Mouse (Mus musculus) megakaryocyte progenitor cell, adult 5-6 weeks (primary cell): ENCODE measurements around the gene Prkaa1. TPM values are rescaled to one million over a fixed set of nuclear protein-coding genes. Genes with fewer than 3 reads are reported as not detected.
"Not testable (repeated sequence)": the region's sequence is repeated elsewhere in the genome, so short reads cannot be mapped to it uniquely, and the experiment has no call there.

ENCODE experiments used
- ATAC-seq: replicated peaks from 2 replicates; pipeline ENCODE4 v1.8.0; 2016; ENCODE audit warnings: mild to moderate bottlenecking, moderate TSS enrichment, inconsistent platforms; ENCODE audit not compliant: poor library complexity
- total RNA-seq, 2 experiments: library from RNA; stranded (forward) in 1 of 2; stranded (reverse) in 1 of 2; fragments of 157-497, 149-512 nt in 1 of 2; fragments of 200-1000 nt in 1 of 2; gene quantifications; 2 replicates each; pipeline versions ENCODE4 v1.2.3 to v1.2.4; 2015 to 2017

The Prkaa1 gene
- total RNA-seq, 2 experiments from 2014 or later = 23.5 to 35.6 TPM

- ATAC-seq = peak; percentile 55
Measured at GRCm38 (mm10) chr15:5128176-5128940, 15.3 kb upstream of the Prkaa1 start.

GRCm38 (mm10) chr15:5129111-5129805 is 14.4 kb upstream of the Prkaa1 start:
- peak; percentile 27 for ATAC-seq

DNA sequence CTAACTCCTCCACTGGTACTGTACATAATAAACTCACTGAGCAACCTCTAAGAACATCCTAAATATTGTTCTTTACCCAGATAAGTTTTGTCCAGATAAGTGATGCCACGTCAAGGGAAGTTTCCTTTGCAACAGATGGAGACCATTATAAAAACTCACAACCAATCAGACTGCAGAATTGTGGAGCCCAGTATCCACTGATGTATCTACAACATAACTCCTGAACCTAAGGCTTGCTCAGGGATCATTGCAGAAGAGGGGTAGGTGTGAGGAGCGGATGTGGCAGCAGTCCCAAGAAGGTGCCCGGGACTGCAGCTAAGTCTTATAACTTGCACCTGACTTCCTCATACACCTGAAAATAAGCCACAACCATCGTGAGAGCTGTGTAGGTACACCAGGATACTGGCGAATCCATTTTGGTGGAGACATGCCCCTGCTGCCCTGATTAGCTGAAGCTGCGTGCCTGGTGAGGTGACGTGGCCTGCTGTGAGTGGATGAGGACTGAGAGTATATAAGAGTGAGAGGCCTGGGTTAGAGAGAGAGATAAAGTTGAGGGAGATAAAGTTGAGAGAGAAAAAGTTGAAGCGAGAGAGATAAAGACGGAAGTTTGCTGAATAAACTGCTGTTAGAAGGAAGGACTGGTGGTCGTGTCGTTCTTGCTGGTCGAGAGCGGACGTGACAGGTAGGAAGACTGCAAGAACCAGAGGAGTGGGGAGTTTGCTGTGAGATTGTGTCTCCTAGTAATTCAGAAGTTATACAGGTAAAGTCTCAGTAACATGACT is 12.6 kb upstream of the Prkaa1 start:
- ATAC-seq = not testable (repeated sequence)

DNA sequence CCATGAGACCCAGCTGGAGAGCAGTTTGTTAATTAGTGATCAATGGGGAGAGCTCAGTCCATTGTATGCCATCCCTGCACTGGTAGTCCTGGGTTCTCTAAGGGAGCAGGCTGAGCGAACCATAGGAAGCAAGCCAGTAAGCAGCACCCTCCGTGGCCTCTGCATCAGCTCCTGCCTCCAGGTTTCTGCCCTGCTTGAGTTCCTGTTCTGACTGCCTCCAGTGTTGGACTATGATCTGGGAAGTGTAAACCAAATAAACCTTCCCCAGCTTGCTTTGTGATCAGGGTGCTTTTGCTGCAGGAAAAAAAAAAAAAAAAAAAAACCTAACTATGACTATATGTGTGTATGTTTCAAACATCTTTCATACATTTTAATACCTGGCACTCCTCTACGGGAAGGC is 10.4 kb upstream of the Prkaa1 start:
- ATAC-seq = no peak

DNA sequence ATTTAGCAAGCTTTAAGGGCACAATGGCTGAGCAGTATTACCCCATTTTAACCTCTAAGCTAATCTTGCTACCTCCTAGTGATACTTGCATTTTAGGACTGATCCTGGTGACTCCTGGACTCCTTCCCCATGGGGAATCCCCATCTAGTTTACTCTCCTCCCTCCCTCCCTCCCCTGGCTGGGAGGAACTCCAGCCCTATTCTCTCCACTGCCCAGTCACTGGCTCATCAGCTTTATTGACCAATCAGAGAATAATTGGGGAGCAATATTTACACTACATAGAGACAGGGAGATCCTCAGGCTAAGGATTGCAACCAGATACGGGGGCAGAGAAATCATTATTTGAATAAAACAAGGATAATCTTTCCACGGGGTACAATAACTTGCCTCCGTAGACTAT is 9.5 kb upstream of the Prkaa1 start:
- ATAC-seq = no peak

DNA sequence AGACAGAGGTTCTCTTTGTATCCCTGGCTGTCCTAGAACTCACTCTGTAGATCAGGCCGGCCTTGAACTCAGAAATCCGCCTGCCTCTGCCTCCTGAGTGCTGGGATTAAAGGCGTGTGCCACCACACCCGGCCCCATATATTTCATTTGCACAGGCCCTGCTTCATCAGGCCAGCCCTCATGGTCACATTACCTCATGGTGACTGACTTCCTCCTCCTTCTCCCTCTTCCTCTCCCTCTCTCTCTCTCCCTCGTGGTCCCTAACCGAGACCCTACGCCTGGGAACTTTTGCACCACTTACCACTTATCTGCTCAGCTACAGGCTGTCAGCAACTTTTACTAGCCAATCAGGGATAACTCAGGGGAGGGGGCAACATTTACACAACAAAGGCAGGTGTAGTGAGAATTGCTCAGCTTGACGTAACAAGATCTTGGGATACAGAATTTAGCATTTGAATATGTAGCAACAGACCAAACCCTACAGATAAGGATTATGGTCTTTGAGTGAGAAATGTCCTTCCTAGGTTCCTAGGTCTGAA is 8.6 kb upstream of the Prkaa1 start:
- no peak for ATAC-seq

- peak; percentile 20 for ATAC-seq
Measured at GRCm38 (mm10) chr15:5138021-5138856, 5.4 kb upstream of the Prkaa1 start.

DNA sequence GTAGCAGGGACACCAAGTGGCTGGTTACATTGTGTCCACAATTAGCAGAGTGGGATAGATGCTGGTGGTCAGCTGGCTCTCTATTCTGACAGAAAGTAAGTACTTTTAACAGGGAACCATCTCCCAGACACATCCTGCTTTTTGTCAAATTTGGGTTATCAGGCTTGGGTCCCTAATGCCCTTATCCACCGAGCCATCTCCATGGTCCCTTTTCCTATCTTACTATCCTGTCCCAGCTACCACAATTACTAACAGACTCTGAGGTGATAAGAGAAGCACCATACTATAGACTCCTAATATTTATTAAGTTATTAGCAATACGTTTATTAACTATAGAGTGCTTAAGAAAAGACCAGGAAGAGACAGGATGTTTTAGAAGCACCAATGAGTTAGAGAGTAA is 4.3 kb upstream of the Prkaa1 start:
- no peak for ATAC-seq

- ATAC-seq = peak; percentile 52
Measured at GRCm38 (mm10) chr15:5139863-5140262, 3.8 kb upstream of the Prkaa1 start.

- ATAC-seq = peak; percentile 37
Measured at GRCm38 (mm10) chr15:5140357-5140756, 3.3 kb upstream of the Prkaa1 start.

GRCm38 (mm10) chr15:5142047-5142446 is 1.6 kb upstream of the Prkaa1 start:
- ATAC-seq = no peak

DNA sequence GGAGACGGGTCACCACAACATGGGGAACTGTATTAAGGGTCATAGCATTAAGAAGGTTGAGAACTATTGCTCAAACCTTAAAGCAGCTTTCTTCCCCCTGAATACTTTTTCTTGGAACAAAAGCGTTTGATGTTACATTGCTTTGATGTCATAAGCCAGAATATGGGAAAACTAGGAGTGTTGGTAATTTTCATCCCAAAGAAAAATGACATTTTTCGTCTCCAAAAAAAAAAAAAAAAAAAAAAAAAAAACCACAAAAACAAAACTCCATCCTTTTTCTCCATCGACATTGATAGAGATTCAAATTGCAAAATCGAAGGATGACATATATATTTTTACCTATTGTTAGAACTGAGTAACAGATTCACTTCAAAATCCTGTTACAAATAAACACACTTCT is 947 bp upstream of the Prkaa1 start:
- no peak for ATAC-seq

DNA sequence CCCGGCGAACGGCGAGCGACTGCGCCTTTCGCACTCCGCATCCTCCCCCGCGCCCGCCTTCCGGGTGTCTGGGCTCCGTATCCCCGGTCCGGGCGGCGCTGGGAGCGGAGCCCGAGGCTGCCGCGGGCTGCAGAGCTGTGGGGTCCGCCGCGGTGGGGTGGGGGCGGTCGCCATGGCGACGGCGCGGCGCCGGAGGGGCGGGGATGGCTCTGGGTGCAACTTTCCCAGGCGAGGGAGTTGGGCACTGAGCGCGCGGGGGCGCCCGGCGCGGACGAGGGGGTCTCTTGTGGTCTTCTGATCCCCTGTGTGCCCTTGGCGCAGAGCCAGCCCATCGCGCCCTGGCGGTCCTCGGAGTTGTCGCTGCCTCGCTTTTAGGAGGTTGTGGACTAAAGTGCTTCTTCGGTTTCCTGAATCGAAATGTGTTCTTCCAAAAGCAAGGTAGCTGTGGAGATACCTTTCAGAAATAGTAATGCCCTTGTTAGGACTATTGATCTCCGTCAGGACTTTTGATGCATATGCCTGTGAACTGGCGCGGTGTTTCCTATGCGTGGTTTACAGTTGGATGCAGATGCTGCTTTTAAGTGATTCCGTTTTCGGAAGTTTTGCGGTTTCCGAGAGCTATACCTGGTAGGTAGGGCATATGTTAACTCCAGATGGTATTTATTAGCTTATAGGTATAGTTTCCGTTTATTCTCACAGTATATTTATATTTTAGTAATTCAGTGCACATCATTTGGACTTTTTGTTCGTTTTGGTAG is 539 bp downstream of the Prkaa1 start:
- peak; percentile 6 for ATAC-seq

DNA sequence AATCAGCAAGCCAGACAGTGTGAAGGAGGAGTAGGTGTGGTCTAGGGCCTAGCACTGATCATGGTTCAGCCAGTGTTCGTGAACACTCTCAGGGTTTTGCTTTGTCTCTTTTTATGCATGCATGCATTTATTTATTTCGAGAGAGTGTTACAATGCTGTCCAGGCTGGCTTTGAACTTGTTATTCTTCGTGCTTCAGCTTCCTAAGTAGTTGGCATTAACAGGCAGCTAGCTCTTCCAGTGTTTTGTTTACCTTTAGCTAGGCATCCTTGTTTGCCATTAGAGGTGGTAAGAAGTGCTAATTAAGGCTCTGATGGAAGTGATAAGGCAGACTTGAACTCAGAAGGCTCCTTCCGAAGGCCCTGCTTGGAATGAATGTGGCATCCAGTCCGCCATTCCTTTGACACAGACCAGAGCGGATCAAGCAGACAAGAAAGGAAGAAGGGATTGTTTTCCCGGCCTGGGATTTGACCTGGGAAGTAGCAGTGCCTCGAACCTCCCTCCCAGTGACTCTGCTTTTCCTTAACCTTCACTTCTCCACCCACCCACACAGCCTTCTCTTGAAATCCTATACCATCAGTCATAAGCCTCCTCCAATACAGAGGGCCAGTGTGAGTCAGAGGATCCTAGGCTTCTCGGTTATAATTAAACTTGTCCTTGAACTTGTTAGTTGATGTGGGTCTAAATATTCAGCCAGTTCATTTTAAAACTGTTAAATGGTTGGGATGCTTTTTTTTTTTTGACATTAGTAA is 1.7 kb downstream of the Prkaa1 start:
- ATAC-seq = no peak

- no peak for ATAC-seq
Measured at GRCm38 (mm10) chr15:5149187-5149586, 5.5 kb downstream of the Prkaa1 start.

GRCm38 (mm10) chr15:5152171-5152570 is 8.5 kb downstream of the Prkaa1 start:
- no peak for ATAC-seq

- ATAC-seq = no peak
Measured at GRCm38 (mm10) chr15:5154621-5155020, 11.0 kb downstream of the Prkaa1 start.

- no peak for ATAC-seq
Measured at GRCm38 (mm10) chr15:5155093-5155492, 11.4 kb downstream of the Prkaa1 start.

DNA sequence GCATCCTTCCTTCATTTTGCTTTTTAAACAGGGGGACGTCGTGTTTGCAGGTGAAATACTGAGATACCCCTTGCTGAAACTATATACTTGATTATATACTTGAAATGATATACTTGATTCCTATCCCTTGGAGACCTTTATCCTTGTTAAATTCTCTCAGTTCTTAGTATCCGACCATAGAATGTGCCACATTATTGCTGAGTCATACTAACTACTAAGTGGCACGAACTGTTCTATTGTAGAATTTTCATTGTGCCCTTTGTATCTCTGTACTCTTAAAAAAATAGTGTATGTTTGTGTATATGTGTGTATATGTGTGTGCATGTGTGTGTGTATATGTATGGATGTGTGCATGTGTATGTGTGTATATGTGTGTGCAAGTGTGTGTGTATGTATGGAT is 12.7 kb downstream of the Prkaa1 start:
- peak; percentile 56 for ATAC-seq
